Comparison of ENCODE assay signal across 18 mouse cellular contexts in genomic region chr15:40388806-40389205, GRCm38 (mm10).
"Had no signal": no experiment of that assay in that cellular context is flagged by ENCODE, and none has a peak within 500 bp of the region (broad histone marks: within the 10 kb centered on the region; RNA-seq: fewer than 3 reads in every experiment).

No protein-coding gene starts in this region.

- DNase-seq: gastrocnemius, postnatal 14 days; gastrocnemius, postnatal 36 days; heart, adult 11 months; heart, adult 2 months; heart, postnatal 14 days; heart, postnatal 36 days; kidney, adult 11 months; kidney, adult 2 months; kidney, adult 9 months; kidney, postnatal 14 days; kidney, postnatal 36 days; layer of hippocampus, adult 9-11 months; layer of hippocampus, postnatal 36 days; liver; liver, embryonic 13.5 days; lung, adult 18-20 months had no signal

- ATAC-seq: hindbrain, postnatal 0 days; intestine, embryonic 16.5 days had no signal
